Comparison of ENCODE assay signal across 8 mouse cellular contexts in genomic region chr6:31318506-31318905, GRCm38 (mm10).
DNase-seq lines count a peak whose midpoint lies in the region; ATAC-seq and TF ChIP-seq lines count a peak whose summit lies in the region.

No protein-coding gene starts in this region.

- TF ChIP-seq CTCF in kidney, adult 2 months (conservative IDR thresholded peaks at IDR 0.05; ENCODE audit: insufficient read depth, insufficient read length, low read depth, low read length), result peak; percentile 71

- H3K9ac ChIP-seq in lung, embryonic 15.5 days, result no peak overlapping the region

- ATAC-seq in lung, embryonic 15.5 days (ENCODE audit: borderline replicate concordance, extremely low read depth, low FRiP score, low TSS enrichment), result peak; percentile 44; the same call in 1 of the 2 replicates

- 3% methylated on average over 11 of the region's 11 CpGs for WGBS in kidney, adult 2 months
- WGBS in lung, embryonic 15.5 days, result 2% methylated on average over 11 of the region's 11 CpGs

- peak; percentile 46 for TF ChIP-seq POLR2A in kidney, adult 2 months (IDR thresholded peaks at IDR 0.05; ENCODE audit: low read depth, low read length)

- no peaks in the 10 kb centered on the region for H3K36me3 ChIP-seq in kidney, adult 2 months (ENCODE audit: control insufficient read depth, insufficient read depth, low read length)
- H3K36me3 ChIP-seq in lung, embryonic 15.5 days, result no peaks in the 10 kb centered on the region

- H3K4me1 ChIP-seq in kidney, adult 2 months (ENCODE audit: control insufficient read depth, insufficient read depth, low read length), result peaks cover 28% of the 10 kb centered on the region
- H3K4me1 ChIP-seq in lung, embryonic 15.5 days, result peaks cover 41% of the 10 kb centered on the region

- no peaks in the 10 kb centered on the region for H3K9me3 ChIP-seq in lung, embryonic 15.5 days

- H3K4me2 ChIP-seq in lung, embryonic 15.5 days, result peak overlapping the region; percentile 57

- H3K4me3 ChIP-seq in kidney, adult 2 months (ENCODE audit: insufficient read depth, low read depth, low read length), result peak overlapping the region; percentile 5; the same call in 1 of the 2 replicates
- H3K4me3 ChIP-seq in lung, embryonic 15.5 days, result peak overlapping the region; percentile 28

- peak; percentile 12 to 19 for DNase-seq in cerebellum, adult 18-20 months
- no peak for DNase-seq in cerebellum, postnatal 14 days
- DNase-seq in embryo, embryonic 10.5 days (ENCODE audit: low spot score), result peak; percentile 74
- DNase-seq in heart, adult 9 months (ENCODE audit: low spot score in 2 of 2), result peak; percentile 75 to 82
- DNase-seq in kidney, adult 2 months, result peak; percentile 95
- peak; percentile 2 for DNase-seq in spleen, adult 12 weeks (ENCODE audit: low spot score)
- no peak for DNase-seq in Muller cell, postnatal 12 days (ENCODE audit: inconsistent ontology term)

- H3K27me3 ChIP-seq in kidney, adult 2 months (replicated peaks; ENCODE audit: control insufficient read depth, insufficient read depth, low read length), result no peaks in the 10 kb centered on the region
- no peaks in the 10 kb centered on the region for H3K27me3 ChIP-seq in lung, embryonic 15.5 days

- H3K27ac ChIP-seq in kidney, adult 2 months (ENCODE audit: insufficient read depth, low read depth, low read length), result peak overlapping the region; percentile 91
- H3K27ac ChIP-seq in lung, embryonic 15.5 days, result peak overlapping the region; percentile 83

Comparison
In these comparisons a context has a peak if more than half of its experiments do, and no peak if none do; other contexts are left out.
1. DNase-seq: peak in cerebellum, adult 18-20 months (2 of 2), embryo, embryonic 10.5 days (single experiment), heart, adult 9 months (2 of 2), kidney, adult 2 months (single experiment) and spleen, adult 12 weeks (single experiment); none in cerebellum, postnatal 14 days (0 of 2) and Muller cell, postnatal 12 days (single experiment).